Mouse (Mus musculus) inflammation-experienced regulatory T-cells, adult 6 months (primary cell): ENCODE data around the gene N4bp2. TPM values are rescaled to one million over a fixed set of nuclear protein-coding genes. Genes with fewer than 3 reads are reported as not detected.

Experiments
- ATAC-seq: one replicate; pipeline ENCODE4 v1.8.0; 2017
- polyA plus RNA-seq, 3 experiments: library from polyadenylated mRNA; unstranded; fragments of 100-300 nt; shearing (Covaris generic); gene quantifications; one replicate each; pipeline ENCODE4 v1.2.1; 2017

N4bp2 gene
- polyA plus RNA-seq, 3 experiments from 2014 or later, result 4.6 to 8.5 (median 8.1) TPM

GRCm38 (mm10) chr5:65829059-65829458 is 65.7 kb downstream of the N4bp2 start:
- no peak for ATAC-seq

- peak; percentile 28 for ATAC-seq
Observed at GRCm38 (mm10) chr5:65831917-65832618, 68.7 kb downstream of the N4bp2 start.

- ATAC-seq, result no peak
Observed at GRCm38 (mm10) chr5:65833092-65833491, 69.8 kb downstream of the N4bp2 start.

- peak; percentile 55 for ATAC-seq
Observed at GRCm38 (mm10) chr5:65833766-65834498, 70.6 kb downstream of the N4bp2 start.

GRCm38 (mm10) chr5:65838053-65838452 is 74.7 kb downstream of the N4bp2 start:
- no peak for ATAC-seq

- no peak for ATAC-seq
Observed at GRCm38 (mm10) chr5:65842947-65843346, 79.6 kb downstream of the N4bp2 start.

- ATAC-seq, result no peak
Observed at GRCm38 (mm10) chr5:65846534-65846933, 83.2 kb downstream of the N4bp2 start.

GRCm38 (mm10) chr5:65846958-65847357 is 83.6 kb downstream of the N4bp2 start:
- no peak for ATAC-seq

GRCm38 (mm10) chr5:65847656-65848055 is 84.3 kb downstream of the N4bp2 start:
- no peak for ATAC-seq

GRCm38 (mm10) chr5:65850765-65851164 is 87.4 kb downstream of the N4bp2 start:
- ATAC-seq, result peak; percentile 77

GRCm38 (mm10) chr5:65854786-65855191 is 91.5 kb downstream of the N4bp2 start:
- ATAC-seq, result no peak

- no peak for ATAC-seq
Observed at GRCm38 (mm10) chr5:65855571-65855970, 92.2 kb downstream of the N4bp2 start.

GRCm38 (mm10) chr5:65856591-65857411 is 93.5 kb downstream of the N4bp2 start:
- peak; percentile 18 for ATAC-seq

GRCm38 (mm10) chr5:65857935-65858334 is 94.6 kb downstream of the N4bp2 start:
- peak; percentile 51 for ATAC-seq

- ATAC-seq, result no peak
Observed at GRCm38 (mm10) chr5:65858355-65858754, 95.0 kb downstream of the N4bp2 start.

GRCm38 (mm10) chr5:65858898-65859297 is 95.6 kb downstream of the N4bp2 start:
- ATAC-seq, result no peak

GRCm38 (mm10) chr5:65859396-65859795 is 96.1 kb downstream of the N4bp2 start:
- ATAC-seq, result no peak

GRCm38 (mm10) chr5:65860281-65861000 is 97.1 kb downstream of the N4bp2 start:
- no peak for ATAC-seq

- no peak for ATAC-seq
Observed at GRCm38 (mm10) chr5:65861154-65861944, 98.0 kb downstream of the N4bp2 start, which contains the start of gene Rhoh. Gene Rhoh (plus strand): TSS chr5:65861213.

- ATAC-seq, result no peak
Observed at GRCm38 (mm10) chr5:65862217-65862927, 99.1 kb downstream of the N4bp2 start.

GRCm38 (mm10) chr5:65863349-65863749 is 100.0 kb downstream of the N4bp2 start:
- peak; percentile 72 for ATAC-seq
